Mouse (Mus musculus): ENCODE data around the gene Cox20.
"Not testable (repeated sequence)": the region's sequence is repeated elsewhere in the genome, so short reads cannot be mapped to it uniquely, and the experiment has no call there.

Cox20 gene

DNA sequence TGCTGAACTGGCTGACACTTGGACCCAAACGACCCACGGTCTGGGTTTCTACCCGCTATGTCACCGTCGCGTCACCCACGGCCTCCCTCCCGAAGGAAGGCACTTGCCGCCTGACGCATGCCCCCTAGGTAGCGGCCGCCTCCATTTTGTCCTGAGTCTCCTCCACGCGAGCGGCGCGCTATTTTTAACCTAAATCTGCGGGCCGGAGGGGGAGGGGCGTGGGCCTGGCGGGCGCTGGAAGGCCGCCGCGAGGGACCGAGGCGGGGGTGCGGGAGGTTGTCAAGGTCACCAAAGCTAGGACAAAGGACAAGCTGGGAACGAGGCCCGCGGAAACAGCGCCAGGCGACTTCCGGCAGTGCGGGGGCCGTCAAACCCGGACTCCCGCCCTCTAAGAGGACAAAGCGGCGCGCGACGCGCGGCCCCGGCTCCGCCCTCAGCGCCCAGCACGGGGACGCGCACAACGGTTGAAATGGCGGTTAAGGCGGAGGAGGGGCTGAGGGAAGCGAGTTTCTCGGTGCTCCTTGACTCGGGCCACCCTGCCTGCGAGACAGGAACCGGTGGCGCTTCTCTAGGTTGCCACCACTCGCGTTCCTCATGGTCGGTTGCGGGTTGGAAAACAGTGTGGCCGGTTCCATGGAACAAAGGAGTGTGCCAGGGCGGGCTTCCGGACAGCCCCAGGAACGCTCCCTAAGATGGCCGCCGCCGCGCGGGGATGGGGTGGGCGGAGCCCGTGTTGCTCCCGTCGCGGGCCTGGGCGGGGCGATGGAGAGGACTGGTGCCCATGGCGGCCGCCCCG lies at the start of gene Cox20:
Gene Cox20, plus strand, starts transcription at position 742 of the 796 bp plus-strand sequence.
- DNase-seq = peak; percentile 98 to 99

DNA sequence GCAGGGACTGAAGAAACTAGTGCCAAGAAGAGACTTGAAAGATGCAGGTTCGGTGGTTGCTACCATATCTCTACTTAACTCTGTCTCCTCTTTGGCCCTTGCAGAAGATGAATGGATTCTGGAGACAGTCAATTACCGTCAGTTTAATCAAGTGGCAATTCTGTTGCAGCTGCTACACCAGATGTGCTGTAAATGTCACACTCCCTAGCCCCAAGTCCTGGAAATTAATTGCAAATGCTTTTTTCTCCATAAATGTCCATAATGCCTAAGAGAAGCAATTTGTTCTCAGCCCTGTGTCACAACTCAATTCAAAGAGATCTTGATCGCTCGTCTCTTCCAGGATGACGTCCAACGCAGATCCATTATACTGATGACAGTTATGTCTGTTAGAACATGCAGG lies 48.3 kb upstream of the Cox20 start:
- DNase-seq = no peak

DNA sequence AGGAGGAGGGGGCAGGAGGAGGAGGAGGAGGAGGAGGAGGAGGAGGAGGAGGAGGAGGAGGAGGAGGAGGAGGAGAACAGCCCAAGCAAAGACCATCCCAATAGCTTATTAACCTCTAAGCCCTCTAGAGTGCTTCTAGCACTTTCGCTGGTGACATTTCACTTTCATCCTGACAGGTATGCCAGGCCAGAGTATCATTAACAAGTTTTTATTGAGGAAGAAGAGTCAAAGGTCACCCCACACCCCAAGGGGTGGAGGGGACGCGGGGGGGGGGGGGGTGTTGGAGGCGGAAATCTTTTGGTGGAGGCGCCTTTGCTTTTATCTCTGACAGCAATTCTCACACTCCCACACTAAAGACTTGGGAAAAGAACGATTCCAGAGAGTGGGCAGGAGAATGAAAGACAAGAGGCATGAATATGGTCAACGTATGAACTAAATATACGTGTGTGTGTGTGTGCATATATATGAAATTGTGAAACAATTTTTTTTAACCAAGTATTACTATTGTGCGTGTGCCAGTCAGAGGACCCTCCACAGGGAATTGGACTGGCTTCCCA lies 43.7 kb upstream of the Cox20 start:
- no peak for DNase-seq

DNA sequence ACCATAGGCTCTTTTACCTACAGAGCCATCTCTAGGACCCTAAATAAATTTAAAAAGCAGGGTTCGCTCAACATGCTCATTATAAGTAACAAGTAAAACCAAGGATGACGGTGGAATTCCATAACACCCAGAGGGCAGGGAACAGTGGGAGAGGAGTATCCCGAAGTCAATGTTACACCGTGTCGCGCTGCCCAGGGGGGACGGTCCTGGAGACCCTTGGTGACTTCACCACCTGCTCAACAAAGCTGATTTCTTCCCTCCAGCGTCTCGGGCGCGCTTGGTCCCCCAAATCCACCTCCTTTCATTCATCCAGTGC lies 43.2 kb upstream of the Cox20 start:
- no peak for DNase-seq

DNA sequence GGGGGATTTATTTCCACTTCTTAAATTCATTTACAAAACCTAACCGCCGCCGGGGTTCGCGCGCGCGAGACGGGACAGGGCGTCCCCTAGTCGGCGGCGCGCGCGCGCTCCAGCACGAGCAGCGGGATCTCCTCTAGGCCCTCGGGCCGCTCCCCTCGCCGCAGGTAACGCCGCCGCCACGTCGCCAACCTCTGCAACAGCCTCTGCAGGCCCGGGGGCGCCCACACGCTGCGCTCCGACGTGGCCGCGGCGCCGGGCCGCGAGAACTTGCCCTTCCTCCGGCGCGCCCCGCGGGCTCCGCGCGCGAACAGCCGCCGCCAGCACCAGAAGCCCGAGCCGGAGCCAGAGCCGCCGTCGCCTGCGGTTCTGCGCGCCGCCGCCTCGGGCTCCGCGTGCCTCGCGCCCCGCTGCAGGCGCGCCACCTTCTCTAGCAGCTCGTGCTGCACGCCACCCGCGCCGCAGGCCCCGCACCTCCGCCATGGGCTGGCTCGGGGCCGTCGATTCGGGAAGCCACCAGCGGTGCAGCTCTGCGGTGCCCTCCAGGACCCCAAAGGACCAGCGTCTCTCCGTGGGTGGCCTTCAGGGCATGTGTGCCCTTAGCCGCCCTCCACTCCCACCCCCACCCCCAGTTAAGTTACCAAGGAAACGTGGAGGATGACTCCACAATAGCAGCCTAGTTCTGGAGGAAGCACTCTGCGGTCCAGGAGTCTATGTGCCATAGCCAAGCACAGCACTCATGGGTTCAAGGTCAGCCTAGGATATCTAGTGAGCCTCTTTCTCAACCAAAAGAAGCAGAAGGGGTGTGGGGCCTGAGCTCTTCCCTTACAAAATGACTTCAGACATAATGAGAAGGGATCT lies 42.6 kb upstream of the Cox20 start:
- peak; percentile 80 to 86 for DNase-seq

DNA sequence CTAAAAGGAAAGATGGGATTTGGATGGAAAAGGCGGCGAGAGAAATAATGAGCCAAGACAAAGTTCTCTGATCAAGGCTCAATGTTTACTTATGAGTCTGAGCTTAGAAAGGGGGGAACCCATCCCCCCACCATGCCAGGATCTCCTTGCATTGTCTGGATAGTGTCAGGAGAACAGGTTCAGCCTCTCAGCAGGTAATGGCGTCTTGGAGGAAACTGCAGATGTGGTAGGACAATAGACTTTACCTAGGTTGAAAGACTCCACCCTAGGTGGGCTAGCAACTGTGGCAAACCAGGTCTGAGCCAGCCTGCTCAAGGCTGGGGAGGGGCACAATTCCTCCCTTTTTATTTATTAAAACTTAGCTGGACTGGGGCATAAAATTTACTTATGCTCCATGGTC lies 35.6 kb upstream of the Cox20 start:
- DNase-seq = not testable (repeated sequence)

DNA sequence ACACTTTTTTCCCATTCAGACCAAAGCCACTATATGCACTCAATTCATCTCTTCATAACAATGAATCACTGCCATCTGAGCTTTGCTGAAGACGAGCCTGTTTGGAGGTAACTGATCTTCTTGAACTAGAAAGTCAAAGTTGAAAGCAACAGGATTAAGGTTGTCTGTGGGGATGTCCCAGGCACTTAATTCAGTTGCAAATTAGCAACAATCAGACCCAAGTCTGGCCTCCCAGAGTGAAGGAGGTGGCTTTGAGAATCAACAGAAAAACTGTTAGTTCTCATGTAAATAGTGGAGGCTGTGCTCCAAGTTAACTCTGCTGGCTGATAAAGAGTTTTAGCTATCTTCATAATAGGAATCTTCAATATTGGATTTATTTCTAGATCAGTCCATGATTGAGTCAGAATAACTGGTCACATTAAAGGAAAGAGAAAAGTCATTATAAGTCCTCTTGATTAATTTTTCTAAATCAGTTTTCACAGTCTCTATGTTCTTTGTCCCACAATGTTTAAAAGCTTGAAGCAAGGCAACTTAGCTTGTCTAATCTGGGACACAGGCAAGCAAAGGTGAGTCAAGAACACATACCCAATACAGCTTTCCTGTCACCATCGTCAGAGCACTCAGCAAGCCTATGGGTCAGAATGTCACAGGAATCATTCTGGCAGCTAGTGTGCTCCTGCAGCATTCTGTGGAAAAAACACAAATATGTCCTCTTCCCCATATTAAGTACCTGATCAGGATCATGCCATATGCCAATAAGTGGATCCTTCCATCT lies 34.8 kb upstream of the Cox20 start:
- DNase-seq = no peak

DNA sequence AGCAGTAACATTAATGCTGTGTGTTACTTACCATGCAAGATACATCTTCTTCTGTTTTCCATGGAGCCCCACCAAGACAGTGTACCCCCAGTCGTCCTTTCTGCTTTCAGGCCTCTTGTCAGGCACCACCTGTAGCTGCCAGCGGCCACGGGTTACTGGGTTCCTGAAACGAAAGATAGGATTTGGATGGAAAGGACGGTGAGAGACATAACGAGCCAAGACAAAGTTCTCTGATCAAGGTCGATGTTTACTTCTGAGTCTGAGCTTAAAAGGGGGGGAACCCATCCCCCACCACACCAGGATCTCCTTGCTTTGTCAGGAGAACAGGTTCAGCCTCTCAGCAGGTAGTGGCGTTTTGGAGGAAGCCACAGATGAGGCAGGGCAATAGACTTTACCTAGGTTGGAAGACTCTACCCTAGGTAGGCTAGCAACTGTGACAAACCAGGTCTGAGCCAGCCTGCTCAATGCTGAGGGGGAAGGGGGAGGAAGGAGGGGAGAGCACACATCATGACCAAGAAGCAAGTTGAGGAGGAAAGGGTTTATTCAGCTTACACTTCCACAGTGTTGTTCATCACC lies 31.2 kb upstream of the Cox20 start:
- no peak for DNase-seq

DNA sequence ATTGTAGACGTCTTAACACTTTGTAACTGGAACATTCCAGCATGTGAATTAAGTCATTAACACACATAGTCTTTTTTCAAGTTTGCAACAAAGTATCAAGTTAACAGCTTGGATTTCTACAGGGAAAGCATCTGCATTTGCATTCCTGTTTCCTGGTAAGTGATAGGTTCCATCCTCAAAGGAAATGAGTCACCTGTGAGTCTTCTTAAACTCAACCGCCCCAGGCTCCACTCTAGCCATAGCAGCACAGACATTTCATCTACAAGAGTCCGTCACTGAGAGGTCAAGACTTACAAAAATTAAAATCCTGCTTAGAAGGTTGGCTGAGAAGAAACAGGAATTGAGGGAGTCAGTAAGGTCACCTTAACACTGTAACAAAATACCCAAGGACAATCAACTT lies 27.2 kb upstream of the Cox20 start:
- DNase-seq = no peak

DNA sequence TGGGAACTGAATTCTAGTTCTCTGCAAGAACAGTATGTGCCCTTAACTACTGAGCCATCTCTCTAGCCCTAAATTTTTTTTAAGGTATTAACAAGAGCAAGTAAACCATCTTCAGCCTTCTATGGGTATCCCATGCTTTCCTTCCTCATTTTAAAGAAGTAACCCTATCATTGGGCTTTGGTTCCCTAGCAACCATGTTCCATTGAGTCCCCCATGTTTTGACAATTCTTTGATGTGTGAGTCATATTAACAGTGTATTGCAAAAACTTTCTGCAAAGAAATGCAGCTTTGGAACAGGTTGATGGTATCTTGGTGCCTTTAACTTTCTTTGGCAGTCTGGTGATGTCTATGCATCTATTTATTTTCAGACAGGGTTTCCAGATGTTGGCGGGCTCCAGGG lies 24.9 kb upstream of the Cox20 start:
- no peak for DNase-seq

DNA sequence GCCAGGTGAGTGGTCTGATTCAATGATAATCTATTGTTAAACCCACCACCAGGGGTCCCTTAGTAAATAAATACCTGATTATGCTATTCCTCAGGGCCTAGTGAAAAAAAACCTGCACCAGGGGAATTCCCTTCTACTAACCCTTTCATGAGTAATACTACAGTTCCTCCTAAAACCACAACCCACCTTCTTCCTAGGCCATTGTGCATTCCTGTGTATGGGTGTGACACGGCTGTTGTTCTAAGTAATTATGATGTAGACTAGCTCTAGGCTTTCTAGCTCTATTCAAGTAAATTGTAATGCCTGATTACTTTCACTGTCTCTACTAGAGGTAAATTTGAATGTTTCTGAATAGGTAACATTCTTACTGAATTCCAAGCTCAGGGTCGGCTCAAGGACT lies 17.7 kb upstream of the Cox20 start:
- not testable (repeated sequence) for DNase-seq

DNA sequence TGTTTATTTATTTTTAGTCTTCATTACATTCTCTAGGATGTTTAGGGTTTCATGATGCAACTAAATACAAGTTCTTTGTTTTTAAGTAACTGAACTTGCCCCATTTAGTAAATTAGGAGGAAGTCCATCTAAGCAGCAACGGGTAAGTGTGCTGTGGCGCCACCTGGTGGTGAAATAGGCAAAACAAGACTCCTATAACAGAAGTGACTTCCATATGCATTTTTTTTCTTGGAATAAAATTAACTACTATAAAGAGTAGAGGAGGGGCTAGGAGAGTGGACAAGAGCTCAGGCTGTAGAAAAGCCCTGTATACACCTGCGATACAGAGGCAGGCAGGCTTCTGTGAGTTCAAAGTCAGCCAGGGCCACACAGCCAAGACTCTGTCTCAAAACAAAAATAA lies 15.5 kb upstream of the Cox20 start:
- peak; percentile 86 to 89 for DNase-seq

DNA sequence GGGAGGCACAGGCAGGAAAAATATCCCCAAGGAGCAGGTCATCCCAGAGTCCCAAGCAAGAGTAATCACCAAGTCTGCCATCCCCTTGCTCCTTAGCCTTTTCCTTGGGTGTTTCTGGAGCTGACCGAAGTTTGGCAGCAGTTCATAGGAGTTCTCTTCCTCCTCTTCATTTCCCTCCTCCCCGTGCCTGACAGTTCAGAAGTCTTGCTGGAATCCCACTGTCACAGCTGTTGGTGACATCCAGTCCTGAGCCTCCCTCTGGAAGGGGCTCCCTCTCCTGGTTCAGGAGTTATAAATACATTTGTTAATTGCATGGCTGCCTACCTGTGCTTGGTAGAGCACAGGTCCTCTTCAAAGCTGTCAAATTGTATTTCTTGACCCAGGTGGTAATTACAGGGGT lies 9.4 kb upstream of the Cox20 start:
- DNase-seq = no peak

DNA sequence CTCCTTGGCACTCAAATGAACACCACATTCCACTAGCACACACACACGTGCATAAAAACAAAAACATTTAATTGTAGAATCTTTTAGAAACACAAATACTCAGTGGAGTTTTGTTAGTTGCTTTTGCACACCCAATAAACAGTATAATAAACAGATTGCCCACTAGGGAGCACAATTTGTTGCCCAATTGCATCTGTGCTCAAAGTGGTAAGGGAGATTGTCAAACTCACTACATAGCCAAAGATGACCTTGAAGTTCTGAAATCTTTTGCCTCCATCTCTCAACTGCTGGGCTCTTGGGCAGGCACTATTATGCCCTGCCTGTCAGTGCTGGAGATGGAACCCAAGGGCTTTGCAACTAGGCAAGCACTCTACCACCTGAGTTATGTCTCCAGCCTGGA lies 8.8 kb upstream of the Cox20 start:
- no peak for DNase-seq

DNA sequence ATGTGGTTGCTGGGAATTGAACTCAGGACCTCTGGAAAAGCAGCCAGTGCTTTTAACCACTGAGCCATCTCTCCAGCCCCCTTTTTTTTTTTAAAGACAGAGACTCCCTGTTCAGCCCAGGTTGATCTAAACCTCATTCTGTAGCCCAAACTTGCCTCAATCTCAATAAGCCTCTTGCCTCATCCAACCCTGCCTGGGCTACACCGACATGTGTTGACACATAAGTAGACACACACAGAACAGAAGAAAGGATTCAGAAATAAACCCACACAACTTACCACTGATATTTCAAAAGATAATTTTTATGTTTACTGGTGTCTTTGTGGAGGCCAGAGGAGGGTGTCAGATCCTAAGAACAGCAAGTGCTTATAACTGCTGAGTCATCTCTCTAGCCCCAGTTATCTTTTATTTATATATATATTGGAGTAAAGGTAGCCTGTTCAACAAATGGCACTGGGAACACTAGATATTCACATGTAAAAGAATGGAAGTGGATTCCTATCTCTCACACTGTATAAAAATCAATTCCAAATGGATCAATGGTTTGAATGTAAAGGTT lies 5.8 kb upstream of the Cox20 start:
- DNase-seq = no peak

DNA sequence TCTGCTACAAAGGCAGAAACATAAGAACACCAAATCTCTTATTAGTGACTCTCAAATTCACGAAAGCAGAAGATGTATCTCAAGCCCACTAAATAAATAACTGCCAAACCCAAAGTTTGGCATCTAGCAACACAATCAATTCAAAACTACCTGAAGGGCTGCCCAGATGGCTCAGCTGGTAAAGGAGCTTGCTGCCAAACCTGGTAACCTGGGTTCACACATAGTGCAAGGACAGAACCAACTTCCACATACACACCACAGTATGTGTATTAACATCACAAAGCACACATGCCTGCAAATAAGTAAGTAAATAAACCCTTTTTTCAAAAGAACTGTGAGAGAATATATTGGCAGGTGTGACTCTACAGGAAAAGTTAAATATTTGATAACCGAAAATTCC lies 4.7 kb upstream of the Cox20 start:
- DNase-seq = no peak

DNA sequence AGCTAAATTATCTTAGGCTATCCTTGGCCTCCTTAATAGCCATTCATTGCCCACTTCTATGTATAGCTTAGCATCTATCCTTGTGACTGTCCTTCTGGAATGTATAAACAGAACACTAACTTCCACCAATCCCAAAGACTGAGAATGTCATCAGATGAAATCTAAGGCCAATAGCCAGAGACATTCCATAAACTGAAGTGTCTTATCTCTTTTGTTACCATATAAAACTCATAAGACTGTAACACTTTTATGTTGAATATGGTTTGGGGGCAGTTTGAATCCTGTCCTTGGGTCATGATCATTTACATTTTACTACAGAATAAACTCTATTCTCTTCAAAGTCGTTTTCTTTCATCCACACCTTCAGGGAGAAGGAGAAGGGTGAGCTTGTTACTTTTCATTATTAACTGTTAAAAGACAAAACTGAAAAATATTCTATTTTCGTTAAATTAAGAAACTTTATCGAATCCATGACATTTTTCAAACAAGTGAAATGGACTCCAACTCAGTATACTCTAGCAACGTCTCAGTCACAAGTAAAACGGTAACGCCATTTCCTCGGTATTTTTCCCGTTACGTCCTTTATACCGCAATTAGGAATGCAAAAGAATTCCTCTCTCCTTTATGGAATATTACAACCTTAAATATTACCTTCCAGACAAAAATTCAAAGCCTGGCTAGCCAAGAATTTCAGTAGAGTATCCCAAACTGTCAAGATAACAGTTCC lies 1.5 kb upstream of the Cox20 start:
- DNase-seq = no peak

DNA sequence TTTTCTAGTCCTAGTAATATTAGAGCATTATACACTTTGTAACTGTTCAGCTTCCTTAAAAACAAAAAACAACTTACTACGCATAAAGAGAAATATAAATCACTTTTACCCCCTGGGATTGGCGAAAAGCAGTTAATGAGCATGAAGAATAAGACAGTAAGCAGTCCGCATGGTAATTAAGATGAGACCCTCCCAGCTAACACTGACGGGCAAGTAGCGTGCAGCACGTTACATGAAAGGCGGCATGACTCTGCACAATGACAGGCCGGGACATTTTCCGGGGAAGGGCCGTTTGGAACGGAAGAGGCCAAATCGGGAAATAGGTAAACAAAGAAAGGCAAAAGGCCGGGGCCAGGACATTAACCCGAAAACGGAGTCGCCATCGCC lies 935 bp upstream of the Cox20 start:
- DNase-seq = peak; percentile 86 to 92

DNA sequence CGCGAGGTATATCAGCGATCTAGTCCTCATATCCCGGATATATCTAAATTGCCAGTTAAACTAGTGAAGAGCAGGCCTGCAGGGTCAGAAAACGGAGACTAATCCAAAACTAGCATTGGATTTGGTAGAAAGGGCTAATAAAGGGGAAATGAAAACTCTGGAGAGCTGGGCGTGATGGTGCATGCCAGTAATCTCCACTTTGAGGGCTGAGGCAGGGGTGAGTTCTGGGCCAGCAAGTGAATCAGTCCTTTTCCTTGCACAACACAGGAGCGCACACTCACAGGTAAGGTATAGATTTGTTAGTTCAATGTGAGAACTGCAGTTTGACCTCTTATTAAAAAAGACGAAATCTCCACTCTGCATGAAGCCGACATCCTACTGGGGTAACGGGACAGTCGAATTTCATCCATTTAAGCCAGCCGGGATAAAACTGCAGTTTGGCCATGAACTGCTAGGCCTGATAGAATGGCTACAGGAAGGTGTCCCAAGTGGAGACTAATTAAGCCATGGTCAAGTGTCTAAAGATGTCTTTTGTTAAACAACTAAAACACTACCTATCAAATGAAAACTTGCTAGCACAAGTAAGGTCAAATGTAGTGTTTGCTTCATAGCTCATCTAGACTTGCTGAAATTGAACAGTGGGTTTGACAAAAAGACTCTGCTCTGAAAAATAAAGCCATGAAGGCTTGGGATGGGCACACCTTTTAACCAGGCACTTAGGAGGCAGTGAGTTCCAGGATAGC lies 536 bp downstream of the Cox20 start:
- DNase-seq = no peak

DNA sequence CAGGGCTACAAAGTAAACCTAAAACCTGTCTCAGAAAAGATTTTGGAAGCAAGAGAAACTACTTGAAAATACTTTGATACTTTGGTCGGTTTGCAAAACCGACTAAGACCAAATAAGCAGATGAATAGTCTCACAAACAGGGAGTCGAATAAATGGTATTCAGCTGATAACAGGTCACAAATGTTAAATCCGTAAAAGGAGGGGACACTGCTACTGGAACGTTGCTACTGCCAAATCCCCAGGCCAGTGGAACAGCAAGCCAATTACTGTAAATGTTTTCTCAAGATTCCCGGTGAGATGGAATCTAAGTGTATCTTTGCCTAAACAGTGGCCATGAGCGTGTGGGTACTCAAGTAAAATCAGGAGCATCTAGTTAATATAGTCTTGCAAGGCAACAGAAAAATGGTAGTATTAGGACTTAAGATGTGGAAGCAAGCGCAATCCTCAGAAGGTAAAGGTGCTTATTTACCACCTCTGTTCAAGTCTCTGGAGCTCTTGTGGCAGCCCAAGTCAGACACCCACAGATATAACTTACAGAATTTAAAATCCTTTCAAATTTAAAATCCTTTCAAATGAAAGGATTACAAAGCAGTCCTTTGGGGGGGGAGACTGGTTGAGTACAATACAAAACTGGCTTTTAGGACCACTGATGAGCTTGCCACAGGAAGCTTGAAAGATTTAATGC lies 1.2 kb downstream of the Cox20 start:
- no peak for DNase-seq

Measured in kidney, postnatal 4 days (tissue).